Mouse (Mus musculus): Measurements from ENCODE around the gene Tuba1a. TPM values are rescaled to one million over a fixed set of nuclear protein-coding genes. Genes with fewer than 3 reads are reported as not detected.
"Not testable (repeated sequence)": the region's sequence is repeated elsewhere in the genome, so short reads cannot be mapped to it uniquely, and the experiment has no call there.

Gene Tuba1a
- total RNA-seq, 1 experiment from 2014 or later: 90.9 TPM

GRCm38 (mm10) chr15:98955324-98955723 is 1.8 kb upstream of the Tuba1a start:
- no peak for DNase-seq

- no peak for DNase-seq
Observed at GRCm38 (mm10) chr15:98954425-98955253, 1.1 kb upstream of the Tuba1a start.

- DNase-seq: peak; percentile 69
Observed at GRCm38 (mm10) chr15:98952751-98953400, 627 bp downstream of the Tuba1a start.

DNA sequence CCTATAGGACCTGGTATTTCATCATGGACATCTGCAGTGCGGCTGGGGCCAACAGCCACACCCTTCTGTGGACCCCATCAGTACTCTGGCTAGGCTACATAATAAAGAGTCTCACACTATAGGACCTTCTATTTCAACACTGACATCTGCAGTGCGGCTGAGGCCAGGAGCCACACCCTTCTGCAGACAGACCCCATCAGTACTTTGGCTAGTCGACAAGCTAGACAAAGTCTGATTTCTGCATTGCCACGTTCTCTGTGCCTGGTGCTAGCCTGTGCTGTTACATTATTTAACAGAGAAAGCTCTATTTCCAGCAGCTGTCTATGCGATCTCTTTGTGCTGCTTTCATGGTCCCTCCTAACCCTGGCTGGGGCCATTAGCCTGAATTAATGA is 1.4 kb downstream of the Tuba1a start:
- DNase-seq: no peak

- DNase-seq: not testable (repeated sequence)
Observed at GRCm38 (mm10) chr15:98951122-98952062, 2.1 kb downstream of the Tuba1a start.

GRCm38 (mm10) chr15:98949607-98949892 is 4.0 kb downstream of the Tuba1a start:
- DNase-seq: no peak

- no peak for DNase-seq
Observed at GRCm38 (mm10) chr15:98948857-98949606, 4.5 kb downstream of the Tuba1a start.

DNA sequence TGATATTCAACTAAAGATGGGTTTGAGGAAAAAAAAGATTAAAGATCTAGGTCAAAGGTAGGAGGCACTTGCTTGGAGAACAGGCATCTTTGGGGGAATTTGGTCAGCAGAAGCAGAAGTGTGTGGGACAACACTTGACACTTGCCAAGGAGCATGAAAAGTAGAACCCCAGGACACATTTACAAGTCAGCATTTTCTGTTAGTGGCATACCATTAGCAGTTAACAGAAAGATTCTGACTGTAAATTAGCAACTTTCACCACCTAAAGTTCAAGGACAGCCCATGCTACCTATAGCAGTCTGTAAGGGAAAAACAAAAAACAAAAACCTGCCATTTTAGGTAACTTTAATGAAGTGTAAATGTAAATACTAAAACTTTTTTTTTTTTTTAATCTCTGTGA is 5.1 kb downstream of the Tuba1a start:
- no peak for DNase-seq

GRCm38 (mm10) chr15:98947884-98948283 is 5.6 kb downstream of the Tuba1a start:
- DNase-seq: no peak

DNA sequence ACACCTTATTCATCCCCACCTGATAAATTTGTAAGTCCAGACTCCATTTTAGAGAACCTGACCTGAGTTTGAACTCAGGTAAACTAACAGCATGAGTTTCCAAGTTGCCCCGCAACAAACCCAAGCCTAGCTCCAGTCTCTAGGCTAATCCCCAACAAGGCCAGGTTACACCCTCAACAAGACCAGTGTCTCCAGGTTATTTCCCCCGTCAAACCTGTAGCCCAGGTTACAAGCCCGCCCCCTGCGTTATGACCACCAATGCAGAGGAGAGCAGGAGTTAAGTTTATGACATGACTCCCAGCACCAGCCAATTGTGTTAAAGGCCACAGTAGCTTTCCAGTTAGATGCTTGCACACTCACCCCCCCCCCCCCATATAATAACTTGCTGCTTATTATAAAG is 10.4 kb downstream of the Tuba1a start:
- DNase-seq: no peak

- DNase-seq: no peak
Observed at GRCm38 (mm10) chr15:98942081-98942480, 11.4 kb downstream of the Tuba1a start.

GRCm38 (mm10) chr15:98941539-98941938 is 12.0 kb downstream of the Tuba1a start:
- no peak for DNase-seq

DNA sequence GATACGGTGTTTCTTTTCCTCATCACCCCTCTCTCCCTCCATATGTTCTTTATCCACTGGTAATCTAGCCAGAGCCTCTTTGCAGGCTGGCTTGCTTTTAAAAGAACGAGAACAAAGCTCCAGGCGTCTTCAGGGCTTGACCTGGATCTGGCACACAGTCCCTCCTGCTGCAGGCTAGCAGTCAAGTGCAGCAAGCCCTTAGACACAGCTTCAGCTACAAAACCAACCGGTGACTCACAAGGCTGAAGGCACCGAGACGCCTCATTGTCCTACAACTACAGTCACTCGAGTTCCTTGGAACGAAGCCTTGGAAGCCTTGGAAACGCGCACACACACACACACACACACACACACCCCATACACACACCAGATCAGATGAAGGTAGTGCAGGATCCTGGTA is 12.7 kb downstream of the Tuba1a start:
- peak; percentile 46 for DNase-seq

DNA sequence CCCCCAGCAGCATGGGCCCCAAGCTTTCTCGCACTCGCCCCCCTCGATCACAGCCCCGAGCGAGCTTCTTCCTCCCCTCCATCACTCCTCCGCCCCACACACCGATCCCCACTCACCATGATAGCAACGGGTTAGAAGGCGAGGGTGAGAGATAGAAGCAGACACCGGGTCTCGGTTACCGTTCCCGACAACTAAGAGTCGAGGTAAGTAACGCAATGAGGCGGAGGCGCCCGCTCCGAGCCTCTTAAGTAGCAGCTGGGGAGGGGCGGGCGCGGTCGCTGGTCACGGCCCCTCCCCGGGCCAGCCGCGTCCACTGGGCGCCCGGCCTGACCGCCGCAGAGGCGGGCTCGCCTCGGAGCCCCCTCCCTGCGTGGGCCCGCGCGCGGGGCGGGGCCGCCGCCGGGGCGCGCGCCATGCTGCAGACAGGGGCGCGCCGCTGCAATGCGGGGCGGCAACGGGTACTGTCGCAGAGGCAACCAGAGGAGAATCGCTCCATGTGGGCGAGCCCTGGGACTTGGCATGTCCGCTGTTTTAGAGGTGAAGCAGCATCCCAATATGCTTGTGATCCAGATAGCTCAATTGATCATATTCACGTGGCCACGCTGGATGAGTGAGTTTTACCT is 19.2 kb downstream of the Tuba1a start, which contains the start of gene Tuba1b:
Gene Tuba1b, minus strand, starts transcription at position 349 of the 623 bp plus-strand sequence.
- DNase-seq: peak; percentile 93

- DNase-seq: peak; percentile 96
Observed at GRCm38 (mm10) chr15:98933833-98934216, 19.7 kb downstream of the Tuba1a start.

DNA sequence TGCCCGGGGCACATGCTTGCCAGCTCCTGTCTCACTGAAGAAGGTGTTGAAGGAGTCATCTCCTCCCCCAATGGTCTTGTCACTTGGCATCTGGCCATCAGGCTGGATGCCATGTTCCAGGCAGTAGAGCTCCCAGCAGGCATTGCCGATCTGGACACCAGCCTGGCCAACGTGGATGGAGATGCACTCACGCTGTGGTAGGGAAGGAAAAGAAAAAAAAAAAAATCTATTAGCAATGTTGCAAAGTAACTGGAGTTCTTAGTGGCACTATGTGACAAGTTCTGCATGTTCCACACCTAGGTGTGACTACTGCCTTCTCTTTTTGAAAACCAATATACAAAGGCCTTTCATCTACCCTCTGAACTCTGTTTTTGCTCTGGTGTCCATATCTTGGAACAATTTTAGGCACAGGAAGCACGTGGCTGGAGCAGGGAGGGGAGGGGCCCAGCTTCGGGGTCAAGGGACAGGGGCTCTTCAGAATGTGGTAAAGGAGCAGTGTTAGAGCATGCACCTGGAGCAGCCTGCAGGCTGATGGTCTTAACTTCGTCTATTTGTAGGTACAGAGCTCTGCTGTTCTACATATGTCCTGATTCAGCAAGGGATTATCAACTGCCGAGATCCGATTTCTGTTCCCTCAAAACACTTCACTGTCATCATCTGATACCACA is 20.4 kb downstream of the Tuba1a start:
- DNase-seq: not testable (repeated sequence)

DNA sequence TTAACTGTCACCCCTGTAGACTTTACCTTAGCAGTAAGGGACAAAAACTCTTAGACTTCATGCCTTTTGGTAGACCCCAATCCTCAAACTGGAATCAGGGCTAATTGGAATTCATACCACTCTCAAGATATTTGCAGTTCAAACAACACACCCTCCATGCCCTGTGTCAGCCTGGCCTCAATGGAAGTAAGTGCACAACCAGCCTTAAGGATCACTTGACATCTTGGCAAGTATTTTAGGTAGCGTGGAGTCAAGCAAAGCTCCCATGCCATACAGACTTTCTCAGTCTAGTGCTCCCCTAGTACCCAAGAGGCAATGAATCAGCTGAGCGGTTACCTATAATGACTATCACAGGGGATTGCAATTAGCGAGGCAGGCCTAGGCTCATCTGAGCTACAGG is 22.5 kb downstream of the Tuba1a start:
- no peak for DNase-seq

DNA sequence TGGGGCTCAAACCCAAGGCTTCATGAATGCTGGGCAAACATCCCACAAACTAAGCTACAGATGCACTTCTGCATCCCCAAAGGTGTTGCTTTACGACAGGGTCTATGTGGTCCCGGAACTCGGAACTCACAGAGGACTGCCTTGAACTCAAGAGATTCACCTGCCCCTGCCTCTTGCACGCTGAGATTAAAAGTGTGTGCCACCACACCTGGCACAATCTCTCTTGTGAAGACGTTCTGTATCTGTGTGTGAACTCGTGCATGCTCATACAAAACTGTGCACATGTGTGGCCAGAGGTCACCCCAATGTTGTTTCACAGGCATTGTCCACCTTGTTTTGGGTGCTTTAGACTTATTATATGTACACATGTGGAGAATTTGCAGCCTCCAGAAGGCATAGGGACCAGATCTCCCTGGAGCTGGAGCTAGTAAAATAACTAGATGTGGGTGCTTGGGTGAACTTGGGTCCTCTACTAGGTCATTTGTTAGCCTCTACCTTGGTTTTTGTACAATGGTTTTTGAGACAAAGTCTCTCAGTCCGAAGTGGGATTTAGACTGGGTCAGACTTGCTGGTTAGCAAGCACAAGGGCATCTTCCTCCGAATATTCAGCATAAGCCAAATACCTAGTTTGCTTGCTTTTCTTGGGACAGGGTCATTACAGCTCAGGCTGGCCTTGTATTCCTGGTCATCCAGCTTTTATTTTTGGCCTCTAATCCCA is 23.3 kb downstream of the Tuba1a start:
- DNase-seq: no peak

GRCm38 (mm10) chr15:98928598-98929240 is 24.8 kb downstream of the Tuba1a start:
- DNase-seq: peak; percentile 69

DNA sequence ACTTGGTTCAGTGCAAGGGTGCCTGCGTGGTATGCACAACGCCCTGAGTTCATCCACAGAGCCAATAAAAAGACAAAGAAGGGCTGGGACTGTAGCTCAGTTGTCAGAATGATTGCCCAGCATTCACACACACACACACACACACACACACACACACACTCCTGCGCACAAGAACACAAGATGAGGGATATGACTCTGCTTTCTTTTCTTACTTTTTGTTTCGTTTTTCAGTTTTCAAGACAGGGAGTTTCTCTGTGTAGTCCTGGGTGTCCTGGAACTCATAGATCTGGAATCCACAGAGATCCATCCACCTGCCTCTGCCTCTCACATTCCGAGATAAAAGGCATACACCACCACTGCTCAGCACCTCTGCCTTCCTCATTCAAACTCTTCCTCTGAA is 25.9 kb downstream of the Tuba1a start:
- DNase-seq: no peak
